Mouse (Mus musculus) embryonic facial prominence, embryonic 14.5 days (tissue): ENCODE data around the gene Gtf2ird1. TPM values are rescaled to one million over a fixed set of nuclear protein-coding genes. Genes with fewer than 3 reads are reported as not detected.

ENCODE experiments used
- ATAC-seq: fragments of 200-750 bp; cut with Nextera tagmentation; 2 replicates; pipeline ENCODE4 v1.8.0; 2017; ENCODE audit warnings: low read depth, moderate number of reproducible peaks, moderate TSS enrichment
- DNase-seq: peaks from one replicate; pipeline ENCODE4 v3.0.0-alpha.2; 2015; ENCODE audit warnings: low spot score
- H3K27ac ChIP-seq: fragments of 300-500 bp; sonication (generic); replicated peaks from 2 replicates; pipeline ENCODE4 v1.5.1; 2014; ENCODE audit warnings: low read depth, mild to moderate bottlenecking, low read length, moderate library complexity
- H3K27me3 ChIP-seq: fragments of 300-500 bp; sonication (generic); replicated peaks from 2 replicates; pipeline ENCODE4 v1.6.1; 2014; ENCODE audit warnings: low read length; ENCODE audit not compliant: control insufficient read depth, insufficient read depth
- H3K36me3 ChIP-seq: fragments of 300-500 bp; sonication (generic); 2 replicates; pipeline ENCODE4 v1.6.1; 2014; ENCODE audit warnings: low read length, mixed read lengths; ENCODE audit not compliant: control insufficient read depth, insufficient read depth
- H3K4me1 ChIP-seq: fragments of 300-500 bp; sonication (generic); 2 replicates; pipeline ENCODE4 v1.6.1; 2014; ENCODE audit warnings: antibody characterized with exemption, low read length; ENCODE audit not compliant: control insufficient read depth, insufficient read depth
- H3K4me2 ChIP-seq: fragments of 300-500 bp; sonication (generic); 2 replicates; pipeline ENCODE4 v1.6.1; 2014; ENCODE audit warnings: low read depth, mild to moderate bottlenecking, low read length, moderate library complexity, mixed read lengths
- H3K4me3 ChIP-seq: fragments of 300-500 bp; sonication (generic); 2 replicates; pipeline ENCODE4 v1.5.1; 2014; ENCODE audit warnings: low read depth, mild to moderate bottlenecking, low read length
- H3K9ac ChIP-seq: fragments of 300-500 bp; sonication (generic); 2 replicates; pipeline ENCODE4 v1.6.1; 2014; ENCODE audit warnings: low read depth, mild to moderate bottlenecking, low read length, moderate library complexity, mixed read lengths
- H3K9me3 ChIP-seq: fragments of 300-500 bp; sonication (generic); 2 replicates; pipeline ENCODE4 v1.6.1; 2016; ENCODE audit warnings: low read length; ENCODE audit not compliant: control insufficient read depth
- WGBS: fragments of 180-500 bp; shearing (Covaris S2); extraction: QIAGEN DNeasy Blood & Tissue Kit; methylation state at CpG from one replicate; pipeline ENCODE4 v1.1.7; 2014; 5-methylcytosine and 5-hydroxymethylcytosine counted together
- polyA plus RNA-seq: library from polyadenylated mRNA; unstranded; fragments of >200 nt; fragmentation: Nextera tagmentation; extraction: Ambion mirVana; gene quantifications from 2 replicates; pipeline ENCODE4 v1.2.1, GENCODE M21; 2014

Gene Gtf2ird1
- polyA plus RNA-seq, 1 experiment from 2014 or later, result 80.3 TPM

DNA sequence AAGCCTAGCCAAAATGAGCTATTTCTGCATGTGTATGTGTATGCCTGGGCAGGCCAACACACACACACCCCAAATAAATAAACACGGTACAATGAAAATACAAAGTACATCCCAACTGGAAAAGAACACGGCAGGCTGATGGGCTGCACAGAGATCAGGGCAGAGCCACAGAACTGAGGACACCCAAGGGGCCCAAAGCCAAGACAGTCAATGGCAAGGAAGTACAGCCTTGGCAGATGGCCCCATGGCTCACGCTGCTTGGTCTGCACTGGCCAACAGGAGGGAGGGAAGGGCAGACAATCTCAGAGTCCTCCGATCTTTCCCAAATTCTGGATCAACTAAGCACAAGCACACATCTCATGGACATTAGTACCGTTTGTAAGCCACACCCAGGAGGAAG, 32.6 kb downstream of the Gtf2ird1 start:
- Histone ChIP-seq H3K36me3 (0 out of 2 replicates have a peak, but pooled peaks cover 12% of the 10 kb centered on the region), H3K9ac (no peak overlapping the region), H3K9me3 (no peaks in the 10 kb centered on the region), H3K27me3 (no peaks in the 10 kb centered on the region), H3K4me1 (peaks cover 8% of the 10 kb centered on the region), H3K4me3 (no peak overlapping the region), H3K27ac (no peak overlapping the region), H3K4me2 (no peak overlapping the region)
- ATAC-seq (no peak), DNase-seq (no peak)
- 86% methylated on average over 5 of the region's 5 CpGs for WGBS

DNA sequence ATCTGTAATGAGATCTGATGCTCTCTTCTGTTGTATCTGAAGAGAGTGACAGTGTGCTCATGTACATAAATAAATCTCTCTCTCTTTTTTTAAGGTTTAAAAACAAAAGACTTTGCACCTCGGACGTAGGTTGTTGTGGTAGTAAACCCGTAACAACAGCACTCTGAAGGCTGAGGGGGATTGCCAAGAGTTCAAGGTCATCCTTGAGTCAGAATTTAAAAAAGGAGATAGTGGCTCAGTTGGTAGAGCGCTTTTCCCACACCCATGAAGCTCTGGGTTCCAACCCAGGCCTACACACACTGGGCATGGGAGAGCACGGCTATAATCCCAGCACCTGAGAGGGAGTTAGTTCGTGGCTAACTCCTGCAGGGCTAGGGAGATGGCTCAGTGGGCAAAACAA, 33.1 kb downstream of the Gtf2ird1 start:
- no peaks in the 10 kb centered on the region for H3K9me3 ChIP-seq
- no peak for ATAC-seq
- no peak overlapping the region for H3K4me2 ChIP-seq
- no peak overlapping the region for H3K4me3 ChIP-seq
- 98% methylated on average over 6 of the region's 6 CpGs for WGBS
- DNase-seq, result no peak
- H3K27me3 ChIP-seq, result no peaks in the 10 kb centered on the region
- H3K36me3 ChIP-seq, result 0 out of 2 replicates have a peak, but pooled peaks cover 15% of the 10 kb centered on the region
- no peak overlapping the region for H3K27ac ChIP-seq
- H3K4me1 ChIP-seq, result peaks cover 8% of the 10 kb centered on the region
- H3K9ac ChIP-seq, result no peak overlapping the region

DNA sequence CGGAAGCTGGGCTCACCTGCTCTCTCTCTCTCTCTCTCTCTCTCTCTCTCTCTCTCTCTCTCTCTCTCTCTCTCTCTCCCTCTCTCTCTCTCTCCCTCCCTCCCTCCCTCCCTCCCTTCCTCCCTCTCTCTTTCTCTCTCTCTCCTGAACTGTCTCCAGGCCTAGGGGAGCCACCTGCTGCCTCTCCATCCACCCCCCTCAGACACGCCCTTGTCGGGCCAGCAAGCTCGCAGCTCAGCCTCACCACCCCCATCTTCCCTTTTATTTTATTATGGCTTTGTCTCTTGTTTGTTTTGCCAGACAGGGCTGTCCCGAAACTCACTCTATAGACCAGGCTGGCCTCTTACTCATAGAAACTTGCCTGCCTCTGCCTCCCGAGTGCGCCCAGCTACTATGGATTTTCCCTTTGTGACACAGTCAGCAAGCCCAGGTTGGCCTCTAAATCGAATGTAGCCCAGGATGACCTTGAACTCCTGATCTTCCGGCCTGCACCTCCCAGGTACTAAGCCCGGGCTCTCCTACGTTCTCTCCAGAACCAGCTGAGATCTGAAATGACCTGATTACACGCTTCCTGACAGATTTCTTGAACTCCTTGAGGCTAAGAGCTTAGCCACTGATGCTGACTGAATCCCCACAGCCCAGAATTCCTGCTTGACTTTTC, 34.1 kb downstream of the Gtf2ird1 start:
- Histone ChIP-seq H3K4me1 (peaks cover 8% of the 10 kb centered on the region), H3K27me3 (no peaks in the 10 kb centered on the region), H3K4me2 (no peak overlapping the region), H3K36me3 (peaks cover 25% of the 10 kb centered on the region), H3K4me3 (no peak overlapping the region), H3K27ac (no peak overlapping the region), H3K9me3 (no peaks in the 10 kb centered on the region), H3K9ac (no peak overlapping the region)
- no peak for DNase-seq
- WGBS, result 90% methylated on average over 12 of the region's 12 CpGs
- ATAC-seq, result no peak

DNA sequence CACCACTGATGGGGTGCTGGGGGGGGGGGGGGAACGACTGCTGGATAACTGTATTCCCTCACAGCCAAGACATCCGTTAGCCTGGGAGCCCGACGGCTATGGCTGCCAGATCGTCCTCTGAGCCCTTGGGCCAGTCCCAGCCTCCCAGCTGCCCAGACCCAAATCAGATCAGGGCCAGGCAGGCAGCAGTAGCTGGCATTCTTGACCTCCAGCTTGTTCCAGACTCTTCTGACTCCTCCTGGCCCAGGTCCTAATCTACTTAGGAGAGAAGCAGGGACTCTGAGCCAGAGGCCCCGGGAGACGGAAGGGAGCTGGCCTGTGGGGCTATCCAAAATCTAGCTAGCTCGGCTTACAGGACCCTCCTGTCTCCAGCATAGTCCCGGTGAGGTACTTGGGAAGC, 35.5 kb downstream of the Gtf2ird1 start:
- DNase-seq (peak; percentile 23), ATAC-seq (no peak)
- no peak overlapping the region for H3K9ac ChIP-seq
- no peaks in the 10 kb centered on the region for H3K9me3 ChIP-seq
- H3K27me3 ChIP-seq, result no peaks in the 10 kb centered on the region
- H3K4me1 ChIP-seq, result peaks cover 8% of the 10 kb centered on the region
- H3K36me3 ChIP-seq, result peaks cover 38% of the 10 kb centered on the region
- WGBS, result 47% methylated on average over 9 of the region's 9 CpGs
- no peak overlapping the region for H3K4me2 ChIP-seq
- peak overlapping the region; percentile 47; the same call in 1 of the 2 replicates for H3K27ac ChIP-seq
- no peak overlapping the region for H3K4me3 ChIP-seq

DNA sequence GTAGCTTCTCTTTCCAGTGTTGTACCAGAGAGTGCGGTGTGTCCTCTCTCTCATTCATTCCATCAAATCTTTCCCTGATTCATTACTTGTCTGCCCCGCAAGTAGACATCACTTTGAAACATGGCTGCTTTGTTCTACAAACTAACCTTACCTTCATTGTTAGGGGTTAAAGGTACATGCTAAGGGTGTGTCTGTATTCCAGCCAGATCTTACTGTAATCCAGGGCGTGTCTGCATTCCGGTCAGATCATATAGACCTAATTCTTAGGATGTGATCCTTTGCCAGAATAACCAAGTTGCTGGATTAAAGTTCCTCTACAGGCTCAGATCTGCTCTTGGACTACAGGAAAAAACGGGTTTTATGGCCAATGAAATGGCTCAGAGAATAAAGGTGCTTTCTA, 36.8 kb downstream of the Gtf2ird1 start:
- Histone ChIP-seq H3K9me3 (no peaks in the 10 kb centered on the region), H3K9ac (no peak overlapping the region), H3K4me3 (no peak overlapping the region), H3K27ac (0 out of 2 replicates have a peak overlapping the region, but pooled peaks have one; percentile 25), H3K4me2 (no peak overlapping the region), H3K36me3 (peaks cover 52% of the 10 kb centered on the region), H3K27me3 (no peaks in the 10 kb centered on the region), H3K4me1 (peaks cover 8% of the 10 kb centered on the region)
- ATAC-seq (no peak), DNase-seq (no peak)
- 87% methylated on average over 5 of the region's 5 CpGs for WGBS

DNA sequence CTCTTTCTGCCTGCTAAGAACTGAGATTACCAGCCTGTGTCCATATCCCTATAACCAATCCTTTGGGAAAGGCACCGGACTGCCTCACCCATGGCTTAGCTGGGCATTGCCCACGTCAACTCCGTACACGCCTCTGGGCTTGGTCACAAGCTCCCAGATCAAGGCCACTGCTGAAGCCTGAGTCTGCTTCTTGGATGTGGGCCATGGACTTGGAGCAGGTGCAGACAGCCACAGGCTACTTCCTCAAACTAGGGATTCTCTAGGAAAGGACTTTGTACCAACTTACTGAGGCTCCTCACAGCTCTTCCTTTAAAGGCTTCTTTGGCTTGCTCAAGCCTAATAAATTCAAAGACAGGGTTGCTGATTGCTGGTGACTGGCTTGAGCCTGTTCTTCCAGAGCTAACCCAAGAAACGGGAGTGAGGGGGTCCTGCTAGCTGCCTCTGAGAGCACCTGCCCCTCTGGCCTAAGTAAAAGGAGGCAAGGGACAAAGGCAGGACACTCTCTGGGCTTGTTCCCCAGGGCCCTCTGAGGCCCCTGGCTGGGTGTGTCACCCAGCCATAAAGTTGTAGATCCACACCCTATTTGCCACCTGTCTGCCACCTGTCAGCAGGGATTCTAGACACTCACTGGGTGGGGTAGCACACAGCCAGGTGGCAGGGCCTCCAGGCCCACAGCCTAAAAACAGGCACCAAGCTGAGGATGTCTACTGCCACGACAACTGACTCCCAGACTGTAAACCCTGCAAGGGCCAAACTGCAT, 38.0 kb downstream of the Gtf2ird1 start:
- ATAC-seq (peak; percentile 51; the same call in 1 of the 2 replicates), DNase-seq (peak; percentile 54)
- peaks cover 8% of the 10 kb centered on the region for H3K4me1 ChIP-seq
- H3K9me3 ChIP-seq, result no peaks in the 10 kb centered on the region
- H3K9ac ChIP-seq, result no peak overlapping the region
- H3K27me3 ChIP-seq, result no peaks in the 10 kb centered on the region
- peak overlapping the region; percentile 21; the same call in 1 of the 2 replicates for H3K27ac ChIP-seq
- no peak overlapping the region for H3K4me3 ChIP-seq
- no peak overlapping the region for H3K4me2 ChIP-seq
- WGBS, result 88% methylated on average over 6 of the region's 6 CpGs
- peaks cover 55% of the 10 kb centered on the region for H3K36me3 ChIP-seq

DNA sequence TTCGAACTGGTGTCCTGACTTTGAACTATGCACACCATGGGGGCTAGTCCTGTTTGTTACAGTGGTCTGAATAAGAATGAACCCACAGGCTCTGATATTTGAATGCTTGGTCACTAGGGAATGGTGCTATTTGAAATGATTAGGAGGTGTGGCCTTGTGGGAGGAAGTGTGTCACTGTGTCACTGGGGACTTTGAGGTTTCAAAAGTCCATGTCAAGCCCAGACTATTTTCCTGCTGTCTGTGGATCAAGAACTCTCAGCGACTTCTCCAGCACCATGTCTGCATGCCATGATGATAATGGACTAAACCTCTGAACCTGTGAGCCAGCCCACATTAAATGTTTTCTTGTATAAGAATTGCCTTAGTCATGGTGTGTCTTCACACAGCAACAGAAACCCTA, 44.2 kb downstream of the Gtf2ird1 start:
- no peaks in the 10 kb centered on the region; the same call in 1 of the 2 replicates for H3K9me3 ChIP-seq
- no peak overlapping the region for H3K27ac ChIP-seq
- 97% methylated on average over 2 of the region's 2 CpGs for WGBS
- no peaks in the 10 kb centered on the region for H3K27me3 ChIP-seq
- DNase-seq (no peak), ATAC-seq (no peak)
- H3K9ac ChIP-seq, result no peak overlapping the region
- H3K4me2 ChIP-seq, result no peak overlapping the region
- no peak overlapping the region for H3K4me3 ChIP-seq
- H3K36me3 ChIP-seq, result peaks cover 95% of the 10 kb centered on the region
- no peaks in the 10 kb centered on the region for H3K4me1 ChIP-seq

DNA sequence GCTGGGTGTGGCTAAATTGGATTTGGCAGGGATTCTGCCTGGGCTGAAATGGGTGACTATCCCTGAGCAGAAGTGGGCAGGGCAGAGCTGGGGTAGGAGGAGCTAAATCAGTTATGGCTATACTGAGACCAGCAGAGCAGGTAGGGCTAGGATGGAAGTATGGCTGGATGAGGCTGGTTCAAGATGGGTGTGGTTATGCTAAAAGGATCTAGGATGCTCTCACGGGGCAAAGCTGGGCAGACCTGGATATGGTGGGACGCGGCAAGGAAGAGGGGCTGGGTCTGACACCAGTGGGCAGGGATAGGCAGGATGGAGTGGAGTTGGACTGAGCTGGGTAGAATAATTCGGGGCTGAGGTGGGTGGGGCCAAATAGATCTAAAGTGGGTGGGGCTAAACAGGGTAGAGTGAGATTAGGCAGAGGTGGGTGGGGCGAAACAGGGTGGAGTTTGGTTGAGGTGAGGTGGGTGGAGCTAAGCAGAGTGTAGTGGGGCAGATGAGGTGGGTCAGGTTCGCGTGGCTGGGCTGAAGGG, 46.1 kb downstream of the Gtf2ird1 start:
- H3K27me3 ChIP-seq, result no peaks in the 10 kb centered on the region
- H3K9ac ChIP-seq, result no peak overlapping the region
- H3K4me1 ChIP-seq, result no peaks in the 10 kb centered on the region
- DNase-seq (no peak), ATAC-seq (peak; percentile 31; the same call in 1 of the 2 replicates)
- H3K4me3 ChIP-seq, result no peak overlapping the region
- WGBS, result 90% methylated on average over 7 of the region's 7 CpGs
- H3K27ac ChIP-seq, result no peak overlapping the region
- H3K4me2 ChIP-seq, result no peak overlapping the region
- peaks cover 95% of the 10 kb centered on the region for H3K36me3 ChIP-seq
- no peaks in the 10 kb centered on the region; the same call in 1 of the 2 replicates for H3K9me3 ChIP-seq
